Mouse (Mus musculus) testis, adult 2 months (tissue): ENCODE results near the gene Abcc10.
A peak's percentile ranks its signal among the peaks of the same experiment; 100 is the strongest.

Experiments
- CTCF ChIP-seq: fragments of 200-500 bp; IDR thresholded peaks from 2 replicates; pipeline ENCODE4 v1.5.1; 2012; ENCODE audit warnings: low read depth, mild to moderate bottlenecking, inconsistent platforms, low read length, moderate library complexity; ENCODE audit not compliant: control insufficient read depth, insufficient read depth, insufficient replicate concordance
- POLR2A ChIP-seq: fragments of 200-500 bp; IDR thresholded peaks from 2 replicates; pipeline ENCODE4 v1.6.1; 2012; ENCODE audit warnings: low read depth, mild to moderate bottlenecking, inconsistent platforms, low read length, moderate library complexity; ENCODE audit not compliant: control insufficient read depth

- no peak for TF ChIP-seq POLR2A
- TF ChIP-seq CTCF: peak; percentile 58; the same call in 1 of the 2 replicates
Measured at GRCm38 (mm10) chr17:46265918-46266618, 62.1 kb downstream of the Abcc10 start.
